Mouse (Mus musculus): ENCODE data around the gene Lgals9. TPM values are rescaled to one million over a fixed set of nuclear protein-coding genes. Genes with fewer than 3 reads are reported as not detected.
A peak's percentile ranks its signal among the peaks of the same experiment; 100 is the strongest.

Lgals9 gene
- total and polyA plus RNA-seq, 2 experiments from 2014 or later = 15.7 to 16.5 TPM

- Histone ChIP-seq H3K4me3 (ENCODE audit: low read depth, low read length) (no peak overlapping the region), H3K36me3 (ENCODE audit: insufficient read depth, low read length) (peaks cover 37% of the 10 kb centered on the region), H3K4me1 (ENCODE audit: insufficient read depth, low read length) (no peaks in the 10 kb centered on the region), H3K27me3 (ENCODE audit: insufficient read depth, low read length) (no peaks in the 10 kb centered on the region), H3K9ac (replicated peaks; ENCODE audit: low read length, poor library complexity, severe bottlenecking) (no peak overlapping the region), H3K4me2 (ENCODE audit: low read depth, low read length, poor library complexity, severe bottlenecking) (no peak overlapping the region), H3K9me3 (ENCODE audit: low read length) (no peaks in the 10 kb centered on the region), H3K27ac (ENCODE audit: low read depth, low read length) (no peak overlapping the region)
- TF ChIP-seq CTCF (IDR thresholded peaks at IDR 0.05) = no peak
- 57% methylated on average over 7 of the region's 7 CpGs for WGBS
- no peak for ATAC-seq (ENCODE audit: low FRiP score)
- DNase-seq (ENCODE audit: low spot score) = no peak
These were observed 38.6 kb upstream of the Lgals9 start for GRCm38 (mm10) chr11:79023342-79023741.

DNA sequence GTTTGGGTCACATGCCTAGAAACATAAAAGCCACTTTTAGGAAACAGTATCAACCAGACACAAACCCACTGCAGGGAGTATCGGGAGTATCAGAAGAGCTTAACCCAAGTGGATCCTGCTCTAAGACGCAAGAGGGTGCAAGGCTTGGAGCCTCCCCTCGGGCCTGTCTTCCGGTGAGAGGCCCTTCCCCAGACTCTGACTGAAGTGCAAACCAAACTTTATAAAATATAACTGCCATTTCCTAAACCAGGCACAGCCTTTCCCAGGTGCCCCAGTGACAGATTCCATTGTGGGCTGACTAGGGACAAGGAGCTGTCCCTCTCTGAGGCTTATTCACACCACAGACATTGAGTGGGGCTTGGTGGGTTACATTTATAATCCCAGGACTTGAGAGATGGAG, 38.1 kb upstream of the Lgals9 start:
- no peak overlapping the region for H3K4me3 ChIP-seq (ENCODE audit: low read depth, low read length)
- H3K27ac ChIP-seq (ENCODE audit: low read depth, low read length) = no peak overlapping the region
- no peaks in the 10 kb centered on the region for H3K9me3 ChIP-seq (ENCODE audit: low read length)
- no peaks in the 10 kb centered on the region for H3K4me1 ChIP-seq (ENCODE audit: insufficient read depth, low read length)
- no peak overlapping the region for H3K9ac ChIP-seq (replicated peaks; ENCODE audit: low read length, poor library complexity, severe bottlenecking)
- H3K36me3 ChIP-seq (ENCODE audit: insufficient read depth, low read length) = peaks cover 37% of the 10 kb centered on the region
- DNase-seq (ENCODE audit: low spot score) (no peak), ATAC-seq (ENCODE audit: low FRiP score) (no peak)
- 49% methylated on average over 4 of the region's 4 CpGs for WGBS
- H3K4me2 ChIP-seq (ENCODE audit: low read depth, low read length, poor library complexity, severe bottlenecking) = no peak overlapping the region
- TF ChIP-seq CTCF (IDR thresholded peaks at IDR 0.05) = no peak
- no peaks in the 10 kb centered on the region for H3K27me3 ChIP-seq (ENCODE audit: insufficient read depth, low read length)

DNA sequence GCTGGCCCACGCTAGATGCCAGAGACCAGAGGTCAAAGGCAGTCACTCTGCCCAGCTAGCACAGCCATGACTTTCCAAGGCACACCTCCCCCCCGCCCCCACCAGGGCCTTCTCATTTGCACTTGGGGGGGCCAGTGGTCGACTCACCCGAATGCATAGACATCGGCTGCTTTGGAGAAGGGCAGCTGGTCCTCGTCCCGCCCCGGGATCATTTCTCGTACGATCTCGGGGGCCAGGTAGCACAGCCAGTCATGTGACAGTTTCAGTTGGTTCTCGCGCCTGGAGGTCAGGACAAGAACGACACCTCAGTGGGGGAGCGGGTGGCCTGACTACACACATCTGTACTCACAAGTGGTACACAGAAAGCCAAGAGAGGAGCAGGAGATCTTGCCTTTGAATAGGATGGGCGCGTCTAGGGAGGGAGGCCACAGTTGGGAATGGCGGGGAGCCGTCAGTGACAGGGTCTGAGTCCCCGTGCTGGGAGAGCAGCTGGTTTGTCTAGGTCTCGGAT, 35.8 kb upstream of the Lgals9 start:
- H3K4me3 ChIP-seq (ENCODE audit: low read depth, low read length) = no peak overlapping the region
- H3K9me3 ChIP-seq (ENCODE audit: low read length) = no peaks in the 10 kb centered on the region
- H3K4me1 ChIP-seq (ENCODE audit: insufficient read depth, low read length) = no peaks in the 10 kb centered on the region
- no peak for TF ChIP-seq CTCF (IDR thresholded peaks at IDR 0.05)
- no peak overlapping the region for H3K4me2 ChIP-seq (ENCODE audit: low read depth, low read length, poor library complexity, severe bottlenecking)
- 82% methylated on average over 21 of the region's 21 CpGs for WGBS
- H3K27me3 ChIP-seq (ENCODE audit: insufficient read depth, low read length) = no peaks in the 10 kb centered on the region
- peaks cover 38% of the 10 kb centered on the region for H3K36me3 ChIP-seq (ENCODE audit: insufficient read depth, low read length)
- no peak overlapping the region for H3K27ac ChIP-seq (ENCODE audit: low read depth, low read length)
- no peak overlapping the region for H3K9ac ChIP-seq (replicated peaks; ENCODE audit: low read length, poor library complexity, severe bottlenecking)
- no peak for DNase-seq (ENCODE audit: low spot score)
- no peak for ATAC-seq (ENCODE audit: low FRiP score)

DNA sequence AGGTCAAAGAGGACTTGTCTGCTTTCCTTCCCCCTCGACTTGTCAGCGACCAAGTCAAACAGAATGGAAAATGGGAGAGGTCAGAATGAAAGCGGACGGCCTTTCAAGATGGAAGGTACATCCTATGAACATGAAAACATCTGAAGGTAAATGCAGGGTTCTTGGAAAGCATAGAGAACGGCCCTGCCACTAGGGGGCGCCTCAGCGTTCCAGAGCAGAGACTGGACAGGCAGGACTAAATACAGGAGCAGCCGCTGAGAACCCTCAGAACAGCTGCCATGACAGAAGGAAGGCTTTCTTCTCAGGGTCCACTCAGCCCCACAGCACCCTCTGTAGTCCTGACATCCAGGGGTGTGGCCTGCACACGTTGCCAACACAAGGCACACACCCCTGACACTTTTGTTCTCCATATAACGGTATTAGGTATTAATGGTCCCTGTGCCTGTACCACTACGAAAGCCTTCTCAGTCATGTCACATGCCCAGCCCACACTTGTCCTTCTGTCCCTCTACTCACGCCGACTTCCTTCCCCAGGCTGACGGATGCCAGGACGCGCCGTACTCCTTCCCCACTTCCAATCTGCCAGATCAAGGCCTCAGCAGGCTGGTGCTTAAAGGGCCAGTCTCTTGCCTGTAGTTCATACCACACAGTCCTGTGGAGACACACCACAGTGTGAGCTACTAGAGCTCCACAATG, 35.2 kb upstream of the Lgals9 start:
- DNase-seq (ENCODE audit: low spot score) (no peak), ATAC-seq (ENCODE audit: low FRiP score) (no peak)
- no peak overlapping the region for H3K27ac ChIP-seq (ENCODE audit: low read depth, low read length)
- no peak overlapping the region for H3K4me3 ChIP-seq (ENCODE audit: low read depth, low read length)
- no peaks in the 10 kb centered on the region for H3K27me3 ChIP-seq (ENCODE audit: insufficient read depth, low read length)
- H3K9ac ChIP-seq (replicated peaks; ENCODE audit: low read length, poor library complexity, severe bottlenecking) = no peak overlapping the region
- H3K36me3 ChIP-seq (ENCODE audit: insufficient read depth, low read length) = peaks cover 36% of the 10 kb centered on the region
- TF ChIP-seq CTCF (IDR thresholded peaks at IDR 0.05) = peak; percentile 56
- H3K4me2 ChIP-seq (ENCODE audit: low read depth, low read length, poor library complexity, severe bottlenecking) = no peak overlapping the region
- no peaks in the 10 kb centered on the region for H3K4me1 ChIP-seq (ENCODE audit: insufficient read depth, low read length)
- H3K9me3 ChIP-seq (ENCODE audit: low read length) = no peaks in the 10 kb centered on the region
- WGBS = 84% methylated on average over 17 of the region's 17 CpGs

- ATAC-seq (ENCODE audit: low FRiP score) (no peak), DNase-seq (ENCODE audit: low spot score) (peak; percentile 69)
- Histone ChIP-seq H3K9ac (replicated peaks; ENCODE audit: low read length, poor library complexity, severe bottlenecking) (no peak overlapping the region), H3K4me3 (ENCODE audit: low read depth, low read length) (no peak overlapping the region), H3K4me2 (ENCODE audit: low read depth, low read length, poor library complexity, severe bottlenecking) (no peak overlapping the region), H3K27ac (ENCODE audit: low read depth, low read length) (no peak overlapping the region), H3K36me3 (ENCODE audit: insufficient read depth, low read length) (peaks cover 36% of the 10 kb centered on the region), H3K4me1 (ENCODE audit: insufficient read depth, low read length) (no peaks in the 10 kb centered on the region), H3K27me3 (ENCODE audit: insufficient read depth, low read length) (no peaks in the 10 kb centered on the region), H3K9me3 (ENCODE audit: low read length) (no peaks in the 10 kb centered on the region)
- TF ChIP-seq CTCF (IDR thresholded peaks at IDR 0.05) = peak; percentile 79
- 56% methylated on average over 11 of the region's 11 CpGs for WGBS
These were observed 34.4 kb upstream of the Lgals9 start for GRCm38 (mm10) chr11:79018954-79019704.

DNA sequence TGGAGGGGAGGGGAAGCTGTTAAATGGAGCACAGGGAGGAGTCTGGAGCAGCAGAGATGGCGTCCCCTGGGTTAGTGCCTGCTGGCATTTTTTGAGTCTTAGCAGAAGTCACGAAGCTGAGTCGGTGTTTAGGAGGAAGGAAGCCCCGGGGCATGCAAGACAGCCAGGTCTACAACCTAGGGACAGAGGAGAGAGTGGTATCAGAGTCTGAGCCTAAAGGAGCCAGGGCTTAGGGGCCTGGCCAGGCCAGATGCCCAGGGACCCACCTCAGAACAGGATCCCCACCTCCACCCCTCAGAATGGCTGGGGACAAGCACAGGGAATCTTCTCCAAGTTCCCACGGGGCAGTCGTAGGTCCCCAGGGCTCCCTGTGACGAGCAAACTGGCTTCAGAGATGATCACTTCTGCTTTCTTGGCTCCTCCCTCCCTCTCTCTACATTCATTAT, 32.4 kb upstream of the Lgals9 start:
- Histone ChIP-seq H3K9me3 (ENCODE audit: low read length) (no peaks in the 10 kb centered on the region), H3K9ac (replicated peaks; ENCODE audit: low read length, poor library complexity, severe bottlenecking) (no peak overlapping the region), H3K4me3 (ENCODE audit: low read depth, low read length) (no peak overlapping the region), H3K4me1 (ENCODE audit: insufficient read depth, low read length) (no peaks in the 10 kb centered on the region), H3K36me3 (ENCODE audit: insufficient read depth, low read length) (peaks cover 36% of the 10 kb centered on the region), H3K27ac (ENCODE audit: low read depth, low read length) (no peak overlapping the region), H3K27me3 (ENCODE audit: insufficient read depth, low read length) (no peaks in the 10 kb centered on the region), H3K4me2 (ENCODE audit: low read depth, low read length, poor library complexity, severe bottlenecking) (no peak overlapping the region)
- no peak for DNase-seq (ENCODE audit: low spot score)
- WGBS = 70% methylated on average over 7 of the region's 7 CpGs
- ATAC-seq (ENCODE audit: low FRiP score) = no peak
- TF ChIP-seq CTCF (IDR thresholded peaks at IDR 0.05) = no peak
